Mouse (Mus musculus) neural tube, embryonic 13.5 days (tissue): ENCODE results near the gene Itpripl1. TPM values are rescaled to one million over a fixed set of nuclear protein-coding genes. Genes with fewer than 3 reads are reported as not detected.

Experiments
- polyA plus RNA-seq: library from polyadenylated mRNA; unstranded; fragments of >200 nt; fragmentation: Nextera tagmentation; extraction: Ambion mirVana; gene quantifications from 2 replicates; pipeline ENCODE4 v1.2.1, GENCODE M21; 2015

Gene Itpripl1
- polyA plus RNA-seq, 1 experiment from 2014 or later, result 15.0 TPM

Other genes with a start within 250 kb of the Itpripl1 start
- 28.5 and 34.5 TPM in 2 replicates for gene Sppl2a, start 210.2 kb downstream of the Itpripl1 start, polyA plus RNA-seq
- gene Ap4e1, start 134.7 kb downstream of the Itpripl1 start, polyA plus RNA-seq, result 10.4 and 12.3 TPM in 2 replicates
- 32.2 and 33.7 TPM in 2 replicates for gene Blvra, start 72.8 kb downstream of the Itpripl1 start, polyA plus RNA-seq
- 19.8 and 21.2 TPM in 2 replicates for gene Ncaph, start 9.5 kb downstream of the Itpripl1 start, polyA plus RNA-seq
- gene 1810024B03Rik, start 64.8 kb upstream of the Itpripl1 start, polyA plus RNA-seq, result 1.4 and 1.8 TPM in 2 replicates
- gene Snrnp200, start 64.9 kb upstream of the Itpripl1 start, polyA plus RNA-seq, result 47.8 and 52.6 TPM in 2 replicates
- gene Ciao1, start 104.4 kb upstream of the Itpripl1 start, polyA plus RNA-seq, result 59.2 and 65.8 TPM in 2 replicates
- gene Tmem127, start 104.5 kb upstream of the Itpripl1 start, polyA plus RNA-seq, result 43.7 and 45.4 TPM in 2 replicates
- 71.7 and 78.6 TPM in 2 replicates for gene Stard7, start 126.8 kb upstream of the Itpripl1 start, polyA plus RNA-seq
- gene Dusp2, start 192.7 kb upstream of the Itpripl1 start, polyA plus RNA-seq, result 7.5 and 9.1 TPM in 2 replicates
- not detected in 2 replicates for gene Astl, start 195.2 kb upstream of the Itpripl1 start, polyA plus RNA-seq
- gene Adra2b, start 219.8 kb upstream of the Itpripl1 start, polyA plus RNA-seq, result 0.32 and 0.45 TPM in 2 replicates